Mouse (Mus musculus) B cell, adult 2 months (primary cell): ENCODE data around the gene Gm7298.
"Not testable (repeated sequence)": the region's sequence is repeated elsewhere in the genome, so short reads cannot be mapped to it uniquely, and the experiment has no call there.

Experiments used
- DNase-seq, 2 experiments: peaks; one replicate each; pipeline ENCODE4 v3.0.0; 2022

The Gm7298 gene

DNA sequence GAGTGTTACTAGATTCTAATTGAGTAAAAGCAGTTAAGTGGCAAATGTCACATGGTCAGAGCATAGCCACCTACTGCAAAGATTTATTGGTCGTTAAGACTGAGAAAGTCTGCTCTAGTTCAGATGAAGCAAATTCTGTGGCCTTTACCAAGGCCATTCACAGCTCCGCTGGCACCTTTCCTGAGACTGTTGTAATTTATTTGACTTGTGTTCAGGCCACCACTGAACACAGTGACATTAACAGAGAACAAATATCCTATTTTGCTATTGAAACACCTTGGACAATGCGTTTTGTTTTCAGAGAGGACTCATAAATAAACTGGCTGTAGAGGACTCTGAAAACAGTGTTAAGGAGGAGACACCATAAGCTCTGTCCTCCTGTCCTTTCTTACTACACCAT is at the start of gene Gm7298:
Gene Gm7298 (plus strand): TSS at position 301 of the 400 bp plus-strand sequence.
- DNase-seq = no peak

- DNase-seq = no peak
Observed at GRCm38 (mm10) chr6:121828034-121828433, 95.3 kb downstream of the Gm7298 start.

DNA sequence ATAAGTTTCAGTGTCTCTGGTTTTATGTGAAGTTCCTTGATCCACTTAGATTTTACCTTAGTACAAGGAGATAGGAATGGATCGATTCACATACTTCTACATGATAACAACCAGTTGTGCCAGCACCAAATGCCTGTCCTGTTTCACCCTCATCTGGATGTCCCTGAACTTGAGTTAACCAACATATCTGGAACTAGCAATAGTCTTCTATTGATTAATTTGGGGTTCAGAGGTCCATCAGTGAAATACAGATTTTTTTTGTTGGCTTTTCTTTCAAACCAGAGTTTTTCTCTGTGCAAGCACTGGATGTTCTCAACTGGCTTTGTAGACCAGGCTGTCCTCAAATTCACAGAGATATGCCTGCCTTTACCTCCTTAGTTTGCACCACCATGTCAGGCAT is 103.6 kb downstream of the Gm7298 start:
- DNase-seq = no peak

DNA sequence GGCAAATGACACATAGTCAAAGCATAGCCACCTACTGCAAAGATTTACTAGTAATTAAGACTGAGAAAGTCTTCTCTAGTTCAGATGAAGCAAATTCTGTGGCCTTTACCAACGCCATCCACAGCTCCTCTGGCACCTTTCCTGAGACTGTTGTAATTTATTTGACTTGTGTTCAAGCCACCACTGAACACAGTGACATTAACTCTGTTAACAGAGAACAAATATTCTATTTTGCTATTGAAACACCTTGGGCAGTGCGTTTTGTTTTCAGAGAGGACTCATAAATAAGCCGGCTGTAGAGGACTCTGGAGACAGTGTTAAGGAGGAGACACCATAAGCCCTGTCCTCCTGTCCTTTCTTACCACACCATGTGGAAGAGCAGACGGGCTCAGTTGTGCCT is 105.5 kb downstream of the Gm7298 start, which contains the start of gene Mug1:
Gene Mug1 (plus strand): TSS at position 271 of the 400 bp plus-strand sequence.
- not testable (repeated sequence) for DNase-seq
